Mouse (Mus musculus) lung, embryonic 16.5 days (tissue): ENCODE results near the gene Hoxc11. TPM values are rescaled to one million over a fixed set of nuclear protein-coding genes. Genes with fewer than 3 reads are reported as not detected.

Experiments
- ATAC-seq: fragments of 200-750 bp; cut with Nextera tagmentation; 2 replicates; pipeline ENCODE4 v1.8.0; 2017; ENCODE audit warnings: low read depth, mild to moderate bottlenecking, moderate library complexity
- H3K27ac ChIP-seq: fragments of 300-500 bp; sonication (generic); 2 replicates; pipeline ENCODE4 v1.5.1; 2014; ENCODE audit warnings: mild to moderate bottlenecking, control low read depth, low read length
- H3K27me3 ChIP-seq: fragments of 300-500 bp; sonication (generic); 2 replicates; pipeline ENCODE4 v1.6.1; 2014; ENCODE audit warnings: low read depth, low read length, mixed read lengths; ENCODE audit not compliant: control insufficient read depth, insufficient read depth
- H3K36me3 ChIP-seq: fragments of 300-500 bp; sonication (generic); 2 replicates; pipeline ENCODE4 v1.6.1; 2014; ENCODE audit warnings: low read length; ENCODE audit not compliant: control insufficient read depth, insufficient read depth
- H3K4me1 ChIP-seq: fragments of 300-500 bp; sonication (generic); replicated peaks from 2 replicates; pipeline ENCODE4 v1.6.1; 2014; ENCODE audit warnings: low read length, mixed read lengths; ENCODE audit not compliant: control insufficient read depth, insufficient read depth
- H3K4me2 ChIP-seq: fragments of 300-500 bp; sonication (generic); 2 replicates; pipeline ENCODE4 v1.6.1; 2014; ENCODE audit warnings: low read depth, low read length, control low read depth
- H3K4me3 ChIP-seq: fragments of 300-500 bp; sonication (generic); 2 replicates; pipeline ENCODE4 v1.5.1; 2014; ENCODE audit warnings: mild to moderate bottlenecking, low read length, control low read depth
- H3K9ac ChIP-seq: fragments of 300-500 bp; sonication (generic); 2 replicates; pipeline ENCODE4 v1.6.1; 2014; ENCODE audit warnings: low read length, control low read depth
- H3K9me3 ChIP-seq: fragments of 300-500 bp; sonication (generic); 2 replicates; pipeline ENCODE4 v1.6.1; 2016; ENCODE audit warnings: low read length; ENCODE audit not compliant: control insufficient read depth
- WGBS: fragments of 180-500 bp; shearing (Covaris S2); extraction: QIAGEN DNeasy Blood & Tissue Kit; methylation state at CpG from one replicate; pipeline ENCODE4 v1.1.7; 2014; 5-methylcytosine and 5-hydroxymethylcytosine counted together
- polyA plus RNA-seq: library from polyadenylated mRNA; unstranded; fragments of >200 nt; fragmentation: Nextera tagmentation; extraction: Ambion mirVana; gene quantifications from 2 replicates; pipeline ENCODE4 v1.2.1, GENCODE M21; 2015

Hoxc11 gene
- polyA plus RNA-seq, 1 experiment from 2014 or later, result not detected

- Histone ChIP-seq H3K27ac (no peak overlapping the region), H3K27me3 (peaks cover 98% of the 10 kb centered on the region), H3K9me3 (no peaks in the 10 kb centered on the region), H3K9ac (no peak overlapping the region), H3K36me3 (no peaks in the 10 kb centered on the region), H3K4me3 (no peak overlapping the region), H3K4me2 (no peak overlapping the region), H3K4me1 (no peaks in the 10 kb centered on the region)
- ATAC-seq, result no peak
- WGBS, result 1% methylated on average over 27 of the region's 27 CpGs
These were observed 19.3 kb upstream of the Hoxc11 start for GRCm38 (mm10) chr15:102934897-102935296.

DNA sequence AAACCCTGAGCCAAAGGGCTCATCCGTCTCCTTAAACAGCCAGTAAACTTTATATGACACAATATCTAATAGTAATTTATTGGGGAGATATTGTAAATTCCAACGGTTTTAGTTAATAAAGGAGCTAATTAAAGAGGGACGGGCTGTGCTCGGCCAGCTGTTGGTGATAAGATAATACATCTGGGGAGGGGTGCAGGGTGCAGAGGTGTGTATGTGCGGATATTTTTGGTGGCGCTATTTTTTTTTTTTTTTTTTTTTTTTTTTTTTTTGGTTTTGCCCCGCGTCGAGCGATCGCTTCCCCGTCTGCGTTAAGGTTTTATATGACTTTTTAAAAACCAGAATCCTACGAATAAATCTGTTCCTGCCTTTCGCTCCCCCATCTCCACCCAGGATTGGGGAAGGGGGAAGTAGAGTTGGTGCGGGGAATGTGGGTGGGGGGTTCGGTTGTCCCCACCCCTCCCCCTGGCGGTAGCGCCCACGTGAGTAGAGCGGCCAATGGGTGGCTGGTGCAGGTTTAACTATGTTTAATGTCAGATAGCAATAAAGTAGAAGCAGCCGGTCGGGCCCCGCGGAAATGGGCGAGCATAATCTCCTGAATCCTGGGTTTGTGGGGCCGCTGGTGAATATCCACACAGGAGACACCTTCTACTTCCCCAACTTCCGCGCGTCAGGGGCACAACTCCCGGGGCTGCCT, 17.8 kb upstream of the Hoxc11 start, which contains the start of gene Hoxc12:
TSS of gene Hoxc12 (plus strand) at position 479 of the 694 bp plus-strand sequence.
- Histone ChIP-seq H3K27me3 (peaks cover 98% of the 10 kb centered on the region), H3K9me3 (no peaks in the 10 kb centered on the region), H3K4me3 (no peak within 1 kb of the TSS), H3K36me3 (no peaks in the 10 kb centered on the region), H3K9ac (no peak within 1 kb of the TSS), H3K4me2 (no peak within 1 kb of the TSS), H3K4me1 (no peaks in the 10 kb centered on the region), H3K27ac (no peak within 1 kb of the TSS)
- under 1% methylated on average over 31 of the region's 31 CpGs for WGBS
- ATAC-seq, result no peak

- under 1% methylated on average over 46 of the region's 50 CpGs for WGBS
- Histone ChIP-seq H3K4me1 (no peaks in the 10 kb centered on the region), H3K9me3 (no peaks in the 10 kb centered on the region), H3K4me2 (no peak overlapping the region), H3K4me3 (no peak overlapping the region), H3K27me3 (peaks cover 98% of the 10 kb centered on the region), H3K27ac (no peak overlapping the region), H3K9ac (no peak overlapping the region), H3K36me3 (no peaks in the 10 kb centered on the region)
- no peak for ATAC-seq
These were observed 17.1 kb upstream of the Hoxc11 start for GRCm38 (mm10) chr15:102937036-102937666.

- Histone ChIP-seq H3K4me2 (no peak overlapping the region), H3K36me3 (no peaks in the 10 kb centered on the region), H3K27me3 (peaks cover 96% of the 10 kb centered on the region), H3K9ac (no peak overlapping the region), H3K9me3 (no peaks in the 10 kb centered on the region), H3K4me1 (no peaks in the 10 kb centered on the region), H3K4me3 (no peak overlapping the region), H3K27ac (no peak overlapping the region)
- no peak for ATAC-seq
- 2% methylated on average over 32 of the region's 34 CpGs for WGBS
These were observed 14.7 kb upstream of the Hoxc11 start for GRCm38 (mm10) chr15:102939256-102940155.

- Histone ChIP-seq H3K9ac (no peak overlapping the region), H3K4me1 (no peaks in the 10 kb centered on the region), H3K4me3 (peak overlapping the region; percentile 9; the same call in 1 of the 2 replicates), H3K36me3 (no peaks in the 10 kb centered on the region), H3K9me3 (no peaks in the 10 kb centered on the region), H3K4me2 (no peak overlapping the region), H3K27me3 (peaks cover 96% of the 10 kb centered on the region), H3K27ac (no peak overlapping the region)
- WGBS, result 2% methylated on average over 47 of the region's 53 CpGs
- ATAC-seq, result no peak
These were observed 11.3 kb upstream of the Hoxc11 start for GRCm38 (mm10) chr15:102942739-102943467.

GRCm38 (mm10) chr15:102943468-102943813, 10.8 kb upstream of the Hoxc11 start:
- no peak overlapping the region for H3K4me2 ChIP-seq
- H3K27ac ChIP-seq, result no peak overlapping the region
- no peaks in the 10 kb centered on the region for H3K4me1 ChIP-seq
- ATAC-seq, result no peak
- no peak overlapping the region for H3K9ac ChIP-seq
- no peaks in the 10 kb centered on the region for H3K9me3 ChIP-seq
- no peaks in the 10 kb centered on the region for H3K36me3 ChIP-seq
- no peak overlapping the region; the same call in 1 of the 2 replicates for H3K4me3 ChIP-seq
- H3K27me3 ChIP-seq, result peaks cover 96% of the 10 kb centered on the region
- WGBS, result 6% methylated on average over 5 of the region's 5 CpGs

DNA sequence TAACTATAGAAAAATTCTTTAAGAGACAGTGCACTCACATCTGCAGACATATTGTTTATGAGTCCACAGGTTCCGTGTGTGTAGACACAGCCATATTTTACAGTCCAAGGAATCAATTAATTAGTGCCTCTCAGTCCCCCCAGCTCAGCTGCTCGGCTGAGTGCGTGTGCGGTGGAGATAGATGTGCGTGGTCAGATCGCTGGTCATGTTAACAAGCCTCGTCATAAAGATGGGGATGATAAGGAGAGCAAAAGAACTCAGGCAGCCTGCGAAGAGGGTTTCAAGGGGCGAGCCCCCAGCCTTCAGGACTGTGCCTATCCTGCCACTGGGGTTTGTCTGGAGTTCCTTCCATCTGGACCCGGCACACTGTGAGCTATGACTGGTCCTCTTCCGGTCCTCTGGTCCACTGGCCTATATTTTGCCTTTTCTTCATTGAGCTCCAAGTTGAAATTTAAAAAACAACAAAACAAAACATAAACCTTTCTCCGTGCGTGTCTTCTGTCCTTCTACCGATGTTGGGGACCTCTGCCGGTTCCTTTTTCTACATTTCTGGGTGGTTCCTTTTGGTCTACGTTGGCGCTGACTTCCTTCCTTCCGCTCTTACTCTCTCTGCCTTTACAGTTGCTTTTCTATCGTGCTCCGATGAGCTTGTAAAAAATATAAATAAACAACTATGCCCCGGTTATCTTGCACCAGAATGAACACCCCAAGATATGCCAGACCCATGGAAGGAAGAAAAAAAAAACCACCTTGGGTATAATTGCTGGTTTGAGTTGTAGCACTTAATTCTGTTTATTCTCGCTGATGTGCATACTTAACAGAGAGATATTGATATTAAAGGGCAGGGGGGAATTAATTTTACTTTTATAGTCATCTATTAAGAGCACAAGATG, 8.8 kb upstream of the Hoxc11 start:
- Histone ChIP-seq H3K36me3 (no peaks in the 10 kb centered on the region), H3K4me1 (no peaks in the 10 kb centered on the region), H3K4me2 (no peak overlapping the region), H3K9me3 (no peaks in the 10 kb centered on the region), H3K27ac (no peak overlapping the region), H3K4me3 (no peak overlapping the region), H3K27me3 (peaks cover 93% of the 10 kb centered on the region), H3K9ac (no peak overlapping the region)
- WGBS, result 10% methylated on average over 22 of the region's 22 CpGs
- no peak for ATAC-seq

DNA sequence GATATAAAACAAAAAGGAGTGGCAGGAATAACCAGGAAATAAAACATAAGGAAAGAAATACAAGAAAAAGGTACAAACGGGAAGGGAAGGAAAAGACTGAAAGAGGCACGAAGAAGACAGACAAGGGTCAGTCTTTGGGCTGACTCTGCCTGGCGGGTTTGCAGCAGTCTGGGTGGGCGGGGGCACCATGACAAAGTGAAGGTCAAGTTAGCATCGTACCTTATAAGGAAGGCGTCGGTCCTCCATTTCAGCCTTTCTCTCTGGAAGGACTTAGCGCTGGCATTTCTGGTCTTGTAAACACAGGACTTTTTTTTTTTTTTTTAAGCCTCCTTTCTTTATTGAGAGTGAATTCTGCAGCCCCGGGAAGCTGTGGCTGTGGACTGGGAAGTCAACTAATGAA, 7.0 kb upstream of the Hoxc11 start:
- H3K4me3 ChIP-seq, result no peak overlapping the region
- peaks cover 93% of the 10 kb centered on the region for H3K27me3 ChIP-seq
- WGBS, result 2% methylated on average over 9 of the region's 9 CpGs
- no peak for ATAC-seq
- H3K4me2 ChIP-seq, result no peak overlapping the region
- no peak overlapping the region for H3K27ac ChIP-seq
- H3K9ac ChIP-seq, result no peak overlapping the region
- H3K9me3 ChIP-seq, result no peaks in the 10 kb centered on the region
- H3K4me1 ChIP-seq, result no peaks in the 10 kb centered on the region
- no peaks in the 10 kb centered on the region for H3K36me3 ChIP-seq
